Mouse (Mus musculus) embryo, embryonic 11 days (tissue): ENCODE results near the gene Thtpa.

Source experiments
- DNase-seq: peaks from one replicate; pipeline ENCODE4 v3.0.0-alpha.2; 2015

Gene Thtpa

DNA sequence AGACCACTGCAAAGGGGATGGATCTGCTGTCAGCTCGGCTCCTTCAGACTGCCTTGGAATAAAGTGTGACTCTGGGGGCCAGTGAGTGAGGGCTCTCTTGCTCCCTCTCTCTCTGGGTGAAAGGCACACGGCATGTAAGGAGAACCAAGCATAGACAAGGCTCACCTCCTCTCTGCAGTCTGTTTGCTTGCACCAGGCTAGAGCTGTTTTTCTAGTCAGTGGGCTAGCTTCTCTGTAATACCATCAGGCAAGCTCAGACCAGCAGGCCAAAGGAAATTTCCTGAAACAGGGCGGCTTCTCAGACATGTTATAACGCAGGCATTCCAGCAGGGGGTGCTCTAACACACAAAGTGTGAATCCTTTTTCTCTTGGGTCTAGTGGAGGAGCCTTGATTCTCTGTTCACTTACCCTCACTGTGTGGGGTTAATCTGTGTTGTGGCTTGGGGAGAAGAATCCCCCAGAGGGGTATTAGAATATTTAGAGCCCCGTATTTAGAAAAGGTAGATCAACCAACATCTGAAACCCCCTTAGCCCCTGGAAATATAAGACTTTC is 53.9 kb downstream of the Thtpa start:
- peak; percentile 75 for DNase-seq
